Mouse (Mus musculus): ENCODE measurements around the gene Zfp691. TPM values are rescaled to one million over a fixed set of nuclear protein-coding genes. Genes with fewer than 3 reads are reported as not detected.

Gene Zfp691
- 1 to 10 TPM; 1.1 to 6.2 TPM for polyA plus RNA-seq (2012; fragmentation: generic; extraction: Trizol)

GRCm38 (mm10) chr4:119173851-119174453 is at the start of gene Zfp691:
Gene Zfp691, minus strand, starts transcription at chr4:119174195.

GRCm38 (mm10) chr4:119218169-119218568 is 44.2 kb upstream of the Zfp691 start, which contains the start of gene Tmem269:
Gene Tmem269, minus strand, starts transcription at chr4:119218217.

GRCm38 (mm10) chr4:119194909-119195581 is 21.1 kb upstream of the Zfp691 start, which contains the start of gene Svbp:
Gene Svbp, plus strand, starts transcription at chr4:119195306.

GRCm38 (mm10) chr4:119189864-119190263 is 15.9 kb upstream of the Zfp691 start, which contains the start of gene Ermap:
Gene Ermap, minus strand, starts transcription at chr4:119190011.

Other genes with a start within 250 kb of the Zfp691 start
- gene Olfr1328, start 235.6 kb downstream of the Zfp691 start, polyA plus RNA-seq (2012; fragmentation: generic; extraction: Trizol), result not detected
- gene Lao1, start 212.6 kb downstream of the Zfp691 start, polyA plus RNA-seq (2012; fragmentation: generic; extraction: Trizol), result not detected
- gene Slc2a1, start 65.5 kb downstream of the Zfp691 start, polyA plus RNA-seq (2012; fragmentation: generic; extraction: Trizol), result 10 to 100 TPM; 20.9 to 23.8 TPM
- under 1 TPM in 1 of 2 experiments, not detected in 1; 0.01 TPM for gene Ermap, start 15.8 kb upstream of the Zfp691 start, polyA plus RNA-seq (2012; fragmentation: generic; extraction: Trizol)
- 100 to 1,000 TPM in 1 of 2 experiments, 10 to 100 TPM in 1; 49.4 to 100 TPM for gene Svbp, start 21.1 kb upstream of the Zfp691 start, polyA plus RNA-seq (2012; fragmentation: generic; extraction: Trizol)
- gene Tmem269, start 44.0 kb upstream of the Zfp691 start, polyA plus RNA-seq (2012; fragmentation: generic; extraction: Trizol), result not detected
- 10 to 100 TPM in 1 of 2 experiments, 1 to 10 TPM in 1; 7.5 to 13.2 TPM for gene AU022252, start 58.5 kb upstream of the Zfp691 start, polyA plus RNA-seq (2012; fragmentation: generic; extraction: Trizol)
- gene P3h1, start 58.7 kb upstream of the Zfp691 start, polyA plus RNA-seq (2012; fragmentation: generic; extraction: Trizol), result 10 to 100 TPM in 1 of 2 experiments, 1 to 10 TPM in 1; 9.0 to 47.6 TPM
- gene Cldn19, start 81.2 kb upstream of the Zfp691 start, polyA plus RNA-seq (2012; fragmentation: generic; extraction: Trizol), result 10 to 100 TPM in 1 of 2 experiments, under 1 TPM in 1; 0.04 to 18.1 TPM
- 100 to 1,000 TPM; 229 to 540 TPM for gene Ybx1, start 120.4 kb upstream of the Zfp691 start, polyA plus RNA-seq (2012; fragmentation: generic; extraction: Trizol)
- gene Ppih, start 146.4 kb upstream of the Zfp691 start, polyA plus RNA-seq (2012; fragmentation: generic; extraction: Trizol), result 10 to 100 TPM; 47.7 to 59.2 TPM
- under 1 TPM in 1 of 2 experiments, not detected in 1; 0.12 TPM for gene Ccdc30, start 241.3 kb upstream of the Zfp691 start, polyA plus RNA-seq (2012; fragmentation: generic; extraction: Trizol)
- 10 to 100 TPM in 1 of 2 experiments, 1 to 10 TPM in 1; 7.8 to 15.0 TPM for gene Ppcs, start 248.2 kb upstream of the Zfp691 start, polyA plus RNA-seq (2012; fragmentation: generic; extraction: Trizol)
- under 1 TPM in 1 of 2 experiments, not detected in 1; 0.06 TPM for gene Zmynd12, start 248.6 kb upstream of the Zfp691 start, polyA plus RNA-seq (2012; fragmentation: generic; extraction: Trizol)

All from C3H10T1/2 (cell line).